Mouse (Mus musculus) limb, embryonic 13.5 days (tissue): ENCODE results near the gene Ntm. TPM values are rescaled to one million over a fixed set of nuclear protein-coding genes. Genes with fewer than 3 reads are reported as not detected.

Experiments
- ATAC-seq: fragments of 200-750 bp; cut with Nextera tagmentation; 2 replicates; pipeline ENCODE4 v1.8.0; 2017; ENCODE audit warnings: low read depth, moderate number of reproducible peaks, moderate TSS enrichment; ENCODE audit not compliant: low FRiP score
- H3K27ac ChIP-seq: fragments of 300-500 bp; sonication (generic); 2 replicates; pipeline ENCODE4 v1.5.1; 2015; ENCODE audit warnings: inconsistent platforms, mild to moderate bottlenecking, moderate library complexity
- H3K27me3 ChIP-seq: fragments of 300-500 bp; sonication (generic); 2 replicates; pipeline ENCODE4 v1.6.1; 2015; ENCODE audit warnings: mild to moderate bottlenecking, inconsistent platforms
- H3K36me3 ChIP-seq: fragments of 300-500 bp; sonication (generic); 2 replicates; pipeline ENCODE4 v1.6.1; 2015; ENCODE audit warnings: inconsistent platforms, mild to moderate bottlenecking, moderate library complexity
- H3K4me1 ChIP-seq: fragments of 300-500 bp; sonication (generic); 2 replicates; pipeline ENCODE4 v1.6.1; 2015; ENCODE audit warnings: inconsistent platforms
- H3K4me2 ChIP-seq: fragments of 300-500 bp; sonication (generic); replicated peaks from 2 replicates; pipeline ENCODE4 v1.6.1; 2015; ENCODE audit warnings: inconsistent platforms, mild to moderate bottlenecking, moderate library complexity
- H3K4me3 ChIP-seq: fragments of 300-500 bp; sonication (generic); 2 replicates; pipeline ENCODE4 v1.5.1; 2015; ENCODE audit warnings: moderate library complexity, mild to moderate bottlenecking, inconsistent platforms
- H3K9ac ChIP-seq: fragments of 300-500 bp; sonication (generic); 2 replicates; pipeline ENCODE4 v1.6.1; 2015; ENCODE audit warnings: mild to moderate bottlenecking, inconsistent platforms
- H3K9me3 ChIP-seq: fragments of 300-500 bp; sonication (generic); 2 replicates; pipeline ENCODE4 v1.6.1; 2016; ENCODE audit warnings: inconsistent platforms
- WGBS: fragments of 180-500 bp; shearing (Covaris S2); methylation state at CpG from one replicate; pipeline ENCODE4 v1.1.7; 2015; 5-methylcytosine and 5-hydroxymethylcytosine counted together
- polyA plus RNA-seq: library from polyadenylated mRNA; unstranded; fragments of >200 nt; fragmentation: Nextera tagmentation; extraction: Ambion mirVana; gene quantifications from 2 replicates; pipeline ENCODE4 v1.2.1, GENCODE M21; 2015

The Ntm gene
- polyA plus RNA-seq, 1 experiment from 2014 or later, result 40.0 TPM

DNA sequence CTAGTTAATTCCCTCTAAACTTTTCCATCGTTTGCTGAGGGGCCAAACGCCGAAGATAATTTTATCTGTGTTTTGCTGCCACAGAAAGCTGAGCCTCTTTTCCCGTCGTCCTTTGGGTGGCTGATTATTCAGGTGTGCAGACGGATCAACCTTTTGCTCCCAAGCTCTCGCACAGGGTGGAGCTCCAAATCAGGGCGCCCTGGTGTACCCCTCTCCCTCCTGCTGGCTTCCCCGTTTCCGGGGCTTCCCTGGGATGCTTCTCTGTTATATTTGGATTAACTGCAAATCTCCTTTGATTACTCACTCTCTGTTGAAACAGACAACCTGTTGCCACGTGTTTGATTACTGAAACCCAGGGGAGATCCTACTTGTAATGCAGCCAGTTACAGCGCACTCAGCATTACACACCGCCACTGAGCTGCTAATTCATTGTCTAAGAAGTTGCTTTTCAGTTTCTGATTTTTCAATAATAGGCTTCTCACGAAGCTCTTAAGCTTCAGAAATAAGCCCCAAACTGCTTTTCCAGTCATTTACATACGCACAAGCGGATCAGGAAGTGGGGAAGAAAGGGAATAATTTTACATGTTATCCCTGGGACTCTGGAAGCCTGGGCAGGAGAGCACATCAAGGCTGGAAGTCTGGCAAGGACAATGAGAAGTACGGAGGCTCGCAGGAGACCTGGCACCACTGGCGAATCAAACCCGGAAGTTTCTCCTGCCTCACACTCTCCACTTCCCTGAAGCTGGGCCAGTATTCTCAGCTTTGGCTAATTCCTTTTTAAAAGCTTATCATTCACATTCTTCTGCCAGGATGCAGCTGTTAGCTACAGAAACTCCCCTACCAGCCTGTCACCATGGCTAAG lies 19.5 kb downstream of the Ntm start:
- WGBS, result 32% methylated on average over 20 of the region's 20 CpGs
- Histone ChIP-seq H3K9ac (no peak overlapping the region), H3K27me3 (peaks cover 10% of the 10 kb centered on the region), H3K36me3 (no peaks in the 10 kb centered on the region), H3K4me1 (peaks cover 18% of the 10 kb centered on the region; the same call in 1 of the 2 replicates), H3K4me3 (no peak overlapping the region), H3K9me3 (no peaks in the 10 kb centered on the region), H3K27ac (no peak overlapping the region), H3K4me2 (peak overlapping the region; percentile 31)
- no peak for ATAC-seq

GRCm38 (mm10) chr9:29942183-29942952 lies 20.6 kb downstream of the Ntm start:
- H3K36me3 ChIP-seq, result no peaks in the 10 kb centered on the region
- no peaks in the 10 kb centered on the region for H3K9me3 ChIP-seq

DNA sequence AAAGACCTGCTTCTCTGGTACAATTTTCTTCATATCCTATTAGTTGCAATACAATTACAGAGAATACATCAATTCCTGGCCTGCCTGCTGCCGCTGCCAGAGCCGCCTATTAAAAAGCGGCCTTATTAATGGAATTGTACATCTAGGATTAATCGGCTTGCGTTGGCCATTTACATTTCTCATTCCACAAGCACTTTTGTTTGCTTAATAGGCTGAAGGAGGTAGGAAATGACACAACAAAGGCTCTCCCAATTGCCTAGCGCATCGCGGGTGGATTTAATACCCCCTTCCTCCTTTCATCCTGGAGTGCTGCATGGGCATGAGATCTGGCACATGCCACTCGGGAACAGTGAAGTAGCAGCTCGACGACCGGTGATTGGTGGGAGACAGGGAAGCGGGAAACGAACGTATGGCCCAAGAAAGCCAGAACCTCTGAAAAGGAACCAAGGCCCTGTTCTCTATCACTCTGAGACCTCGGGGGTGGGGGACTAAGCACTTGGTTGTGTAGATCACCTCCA lies 23.4 kb downstream of the Ntm start:
- Histone ChIP-seq H3K4me1 (peaks cover 18% of the 10 kb centered on the region; the same call in 1 of the 2 replicates), H3K36me3 (no peaks in the 10 kb centered on the region), H3K4me2 (no peak overlapping the region), H3K27me3 (peaks cover 14% of the 10 kb centered on the region), H3K27ac (no peak overlapping the region), H3K9ac (no peak overlapping the region), H3K9me3 (no peaks in the 10 kb centered on the region), H3K4me3 (no peak overlapping the region)
- 81% methylated on average over 16 of the region's 16 CpGs for WGBS
- ATAC-seq, result no peak

More at GRCm38 (mm10) chr9:29942183-29942952, 20.6 kb downstream of the Ntm start:
- peaks cover 14% of the 10 kb centered on the region for H3K27me3 ChIP-seq
- 49% methylated on average over 11 of the region's 11 CpGs for WGBS
- no peak overlapping the region for H3K4me2 ChIP-seq
- no peak overlapping the region for H3K9ac ChIP-seq
- peaks cover 18% of the 10 kb centered on the region; the same call in 1 of the 2 replicates for H3K4me1 ChIP-seq
- no peak overlapping the region for H3K27ac ChIP-seq
- ATAC-seq, result no peak; the same call in 1 of the 2 replicates
- H3K4me3 ChIP-seq, result no peak overlapping the region

- Histone ChIP-seq H3K27ac (no peak overlapping the region), H3K9ac (no peak overlapping the region), H3K4me3 (no peak overlapping the region), H3K36me3 (no peaks in the 10 kb centered on the region), H3K4me1 (no peaks in the 10 kb centered on the region), H3K27me3 (no peaks in the 10 kb centered on the region), H3K9me3 (no peaks in the 10 kb centered on the region), H3K4me2 (no peak overlapping the region)
- ATAC-seq, result no peak
- WGBS, result 71% methylated on average over 4 of the region's 4 CpGs
Measured at GRCm38 (mm10) chr9:29928796-29929195, 34.1 kb downstream of the Ntm start.

DNA sequence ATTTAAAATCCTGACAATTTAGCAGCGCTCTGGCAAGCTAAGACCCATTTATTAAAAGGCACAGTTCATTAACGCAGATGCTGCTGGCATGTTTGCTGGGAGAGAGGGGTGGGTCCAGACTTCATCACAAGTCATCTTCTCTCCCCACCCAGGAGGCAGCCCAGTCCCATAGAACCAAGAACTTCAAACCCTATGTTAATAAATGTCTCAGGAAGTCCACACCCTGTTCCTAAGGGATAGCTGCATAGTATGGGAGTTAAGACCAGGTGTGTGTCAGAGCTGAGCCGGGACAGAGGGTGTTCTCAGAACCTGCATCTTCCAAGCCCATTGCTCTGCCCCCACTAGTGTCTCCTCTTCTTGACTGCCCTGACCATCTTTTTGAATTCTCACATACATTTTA lies 37.6 kb downstream of the Ntm start:
- ATAC-seq, result no peak
- Histone ChIP-seq H3K27me3 (no peaks in the 10 kb centered on the region), H3K36me3 (no peaks in the 10 kb centered on the region), H3K4me1 (0 out of 2 replicates have a peak, but pooled peaks cover 5% of the 10 kb centered on the region), H3K9ac (no peak overlapping the region), H3K4me3 (no peak overlapping the region), H3K9me3 (no peaks in the 10 kb centered on the region), H3K27ac (no peak overlapping the region), H3K4me2 (no peak overlapping the region)
- 50% methylated on average over 3 of the region's 3 CpGs for WGBS

DNA sequence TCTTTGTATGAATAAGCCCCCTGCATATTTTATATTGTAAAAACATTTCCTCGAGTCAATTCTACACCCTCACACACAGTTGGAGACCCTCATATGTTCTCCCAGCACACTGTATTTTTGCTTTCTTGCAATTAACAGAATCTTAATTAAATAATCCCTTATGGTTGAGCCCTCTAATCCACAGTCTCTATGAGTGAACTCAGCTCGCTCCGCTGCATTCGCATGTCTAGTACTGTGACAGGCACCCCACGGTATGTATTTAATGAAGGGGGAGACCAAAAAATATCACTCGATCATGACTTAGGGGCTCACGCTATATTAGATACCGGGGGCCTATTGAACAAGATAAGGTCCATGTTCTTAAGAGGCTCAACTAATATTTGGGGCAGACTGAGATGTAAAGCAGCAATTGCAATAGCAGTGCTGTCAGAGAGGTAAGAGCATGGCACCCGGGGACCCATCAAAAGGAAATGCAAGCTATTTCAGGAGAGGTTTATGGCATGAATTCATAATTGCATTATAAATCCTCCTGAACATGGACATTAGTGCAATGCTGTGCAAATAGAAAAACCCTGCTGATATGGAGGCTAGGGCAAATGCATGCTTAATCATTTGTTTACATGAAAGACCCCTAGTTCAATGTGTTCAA lies 64.4 kb downstream of the Ntm start:
- Histone ChIP-seq H3K27me3 (no peaks in the 10 kb centered on the region), H3K36me3 (no peaks in the 10 kb centered on the region), H3K4me3 (no peak overlapping the region), H3K9ac (no peak overlapping the region), H3K27ac (no peak overlapping the region), H3K4me2 (no peak overlapping the region), H3K4me1 (0 out of 2 replicates have a peak, but pooled peaks cover 3% of the 10 kb centered on the region), H3K9me3 (no peaks in the 10 kb centered on the region)
- WGBS, result 78% methylated on average over 9 of the region's 9 CpGs
- ATAC-seq, result no peak

DNA sequence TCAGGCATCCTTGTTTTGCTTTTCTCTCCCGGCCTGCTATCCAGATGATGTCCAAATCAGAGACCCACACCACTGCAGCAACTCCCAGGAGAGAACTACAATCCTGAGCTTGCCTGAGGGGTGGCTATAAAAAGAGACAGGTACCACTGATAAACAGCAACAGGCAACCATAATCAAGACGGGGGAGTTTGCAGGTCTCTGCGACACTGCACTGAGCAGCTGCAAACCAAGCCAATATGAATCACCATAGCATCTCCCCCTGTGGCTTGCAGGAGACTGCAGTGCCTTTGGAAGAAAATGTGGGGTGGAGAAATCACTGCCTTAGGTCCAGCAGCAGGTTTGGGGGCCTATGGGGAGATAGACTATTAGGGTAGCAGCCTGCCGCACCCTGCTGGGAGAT lies 65.5 kb downstream of the Ntm start:
- 53% methylated on average over 4 of the region's 4 CpGs for WGBS
- no peaks in the 10 kb centered on the region for H3K27me3 ChIP-seq
- H3K4me3 ChIP-seq, result no peak overlapping the region
- H3K4me1 ChIP-seq, result 0 out of 2 replicates have a peak, but pooled peaks cover 3% of the 10 kb centered on the region
- no peak for ATAC-seq
- no peak overlapping the region for H3K27ac ChIP-seq
- H3K9me3 ChIP-seq, result no peaks in the 10 kb centered on the region
- H3K4me2 ChIP-seq, result no peak overlapping the region
- H3K36me3 ChIP-seq, result no peaks in the 10 kb centered on the region
- H3K9ac ChIP-seq, result no peak overlapping the region

DNA sequence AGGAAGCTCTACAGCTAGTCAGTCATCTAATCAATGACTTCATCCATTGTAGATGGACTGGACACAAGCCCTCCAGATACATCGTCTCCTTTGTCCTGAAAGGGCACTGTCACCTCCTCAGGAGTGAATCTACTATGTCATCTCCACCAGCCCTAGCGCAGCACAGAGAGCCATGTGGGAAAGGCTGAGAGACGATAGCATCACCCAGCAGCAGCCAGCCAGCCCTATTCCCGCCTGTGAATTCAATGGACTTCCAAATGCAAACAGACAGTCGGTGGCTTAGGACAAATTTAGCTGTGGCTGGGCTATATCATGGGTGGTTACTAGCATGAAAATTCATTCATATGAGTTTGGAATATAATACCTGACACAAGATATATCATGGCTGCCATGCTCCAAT lies 70.1 kb downstream of the Ntm start:
- H3K36me3 ChIP-seq, result no peaks in the 10 kb centered on the region
- 0 out of 2 replicates have a peak, but pooled peaks cover 3% of the 10 kb centered on the region for H3K4me1 ChIP-seq
- no peak overlapping the region for H3K9ac ChIP-seq
- ATAC-seq, result no peak
- 83% methylated on average over 5 of the region's 5 CpGs for WGBS
- no peaks in the 10 kb centered on the region for H3K27me3 ChIP-seq
- H3K4me3 ChIP-seq, result no peak overlapping the region
- H3K4me2 ChIP-seq, result no peak overlapping the region
- no peak overlapping the region for H3K27ac ChIP-seq
- H3K9me3 ChIP-seq, result no peaks in the 10 kb centered on the region

GRCm38 (mm10) chr9:29888712-29889111 lies 74.2 kb downstream of the Ntm start:
- no peak overlapping the region for H3K9ac ChIP-seq
- no peaks in the 10 kb centered on the region for H3K9me3 ChIP-seq
- no peak overlapping the region for H3K27ac ChIP-seq
- H3K36me3 ChIP-seq, result no peaks in the 10 kb centered on the region
- H3K4me3 ChIP-seq, result no peak overlapping the region
- H3K27me3 ChIP-seq, result no peaks in the 10 kb centered on the region
- 0 out of 2 replicates have a peak, but pooled peaks cover under 1% of the 10 kb centered on the region for H3K4me1 ChIP-seq
- ATAC-seq, result no peak
- no peak overlapping the region for H3K4me2 ChIP-seq
- WGBS, result 75% methylated on average over 3 of the region's 3 CpGs

GRCm38 (mm10) chr9:29887924-29888323 lies 75.0 kb downstream of the Ntm start:
- Histone ChIP-seq H3K4me2 (no peak overlapping the region), H3K36me3 (no peaks in the 10 kb centered on the region)
- WGBS, result 78% methylated on average over 5 of the region's 5 CpGs

DNA sequence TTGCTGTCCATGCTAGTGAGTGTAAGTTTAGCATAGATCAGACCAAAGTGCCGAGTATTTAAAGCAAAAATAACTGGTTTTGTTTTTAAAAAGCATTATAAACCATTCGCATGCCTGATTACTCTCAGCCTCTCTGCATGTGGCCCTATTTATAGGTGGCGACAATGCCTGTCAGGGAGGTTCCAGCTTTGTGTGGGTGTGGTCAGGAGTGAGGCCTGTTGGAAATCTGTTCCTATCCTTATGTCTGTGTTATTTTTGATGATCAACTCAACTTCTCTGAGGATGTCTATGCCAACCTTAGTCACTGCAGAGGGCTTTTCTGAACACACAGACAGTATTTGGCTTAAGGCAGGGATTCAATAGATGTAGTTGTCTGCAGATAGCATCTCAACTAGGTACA lies 78.9 kb downstream of the Ntm start:
- no peak for ATAC-seq
- 69% methylated on average over 3 of the region's 3 CpGs for WGBS
- Histone ChIP-seq H3K27me3 (no peaks in the 10 kb centered on the region), H3K36me3 (no peaks in the 10 kb centered on the region), H3K9ac (no peak overlapping the region), H3K27ac (no peak overlapping the region), H3K4me1 (no peaks in the 10 kb centered on the region), H3K4me3 (no peak overlapping the region), H3K9me3 (no peaks in the 10 kb centered on the region), H3K4me2 (no peak overlapping the region)

More at GRCm38 (mm10) chr9:29887924-29888323, 75.0 kb downstream of the Ntm start:
- no peak for ATAC-seq
- H3K4me3 ChIP-seq, result no peak overlapping the region
- no peak overlapping the region for H3K9ac ChIP-seq
- no peaks in the 10 kb centered on the region for H3K9me3 ChIP-seq
- no peaks in the 10 kb centered on the region for H3K4me1 ChIP-seq
- no peaks in the 10 kb centered on the region for H3K27me3 ChIP-seq
- H3K27ac ChIP-seq, result no peak overlapping the region
